Mouse (Mus musculus): ENCODE measurements around the gene Ttll11. TPM values are rescaled to one million over a fixed set of nuclear protein-coding genes. Genes with fewer than 3 reads are reported as not detected.

The Ttll11 gene
- polyA plus RNA-seq, 1 experiment from 2014 or later: 0.45 TPM

- H3K9ac ChIP-seq (ENCODE audit: low read depth, low read length): no peak overlapping the region
- 72% methylated on average over 4 of the region's 4 CpGs for WGBS
- no peaks in the 10 kb centered on the region for H3K27me3 ChIP-seq (replicated peaks; ENCODE audit: control insufficient read depth, insufficient read depth, low read length)
- H3K4me2 ChIP-seq: no peak overlapping the region
- no peaks in the 10 kb centered on the region for H3K9me3 ChIP-seq (ENCODE audit: control insufficient read depth, low read length)
- no peak overlapping the region for H3K27ac ChIP-seq (ENCODE audit: low read depth, low read length)
- no peak overlapping the region for H3K4me3 ChIP-seq (ENCODE audit: low read depth, low read length)
- H3K36me3 ChIP-seq (ENCODE audit: control insufficient read depth, insufficient read depth, low read length): no peaks in the 10 kb centered on the region
- ATAC-seq (replicated peaks; ENCODE audit: low FRiP score): no peak
- DNase-seq (ENCODE audit: low spot score): no peak
- H3K4me1 ChIP-seq (replicated peaks; ENCODE audit: control insufficient read depth, insufficient read depth, low read length): no peaks in the 10 kb centered on the region
Observed at GRCm38 (mm10) chr2:35924947-35925346, 54.8 kb downstream of the Ttll11 start.

GRCm38 (mm10) chr2:35922956-35923355 is 56.8 kb downstream of the Ttll11 start:
- ATAC-seq (replicated peaks; ENCODE audit: low FRiP score): no peak
- WGBS: 69% methylated on average over 3 of the region's 3 CpGs
- Histone ChIP-seq H3K36me3 (ENCODE audit: control insufficient read depth, insufficient read depth, low read length) (no peaks in the 10 kb centered on the region), H3K4me1 (replicated peaks; ENCODE audit: control insufficient read depth, insufficient read depth, low read length) (no peaks in the 10 kb centered on the region), H3K9me3 (ENCODE audit: control insufficient read depth, low read length) (no peaks in the 10 kb centered on the region), H3K4me3 (ENCODE audit: low read depth, low read length) (no peak overlapping the region), H3K27ac (ENCODE audit: low read depth, low read length) (no peak overlapping the region), H3K9ac (ENCODE audit: low read depth, low read length) (no peak overlapping the region), H3K4me2 (no peak overlapping the region), H3K27me3 (replicated peaks; ENCODE audit: control insufficient read depth, insufficient read depth, low read length) (no peaks in the 10 kb centered on the region)
- DNase-seq (ENCODE audit: low spot score): no peak

GRCm38 (mm10) chr2:35912090-35912489 is 67.6 kb downstream of the Ttll11 start:
- Histone ChIP-seq H3K27me3 (replicated peaks; ENCODE audit: control insufficient read depth, insufficient read depth, low read length) (no peaks in the 10 kb centered on the region), H3K9me3 (ENCODE audit: control insufficient read depth, low read length) (no peaks in the 10 kb centered on the region), H3K36me3 (ENCODE audit: control insufficient read depth, insufficient read depth, low read length) (no peaks in the 10 kb centered on the region), H3K27ac (ENCODE audit: low read depth, low read length) (no peak overlapping the region), H3K9ac (ENCODE audit: low read depth, low read length) (no peak overlapping the region), H3K4me3 (ENCODE audit: low read depth, low read length) (no peak overlapping the region), H3K4me2 (no peak overlapping the region), H3K4me1 (replicated peaks; ENCODE audit: control insufficient read depth, insufficient read depth, low read length) (no peaks in the 10 kb centered on the region; the same call in 1 of the 2 replicates)
- no peak for DNase-seq (ENCODE audit: low spot score)
- WGBS: 40% methylated on average over 4 of the region's 4 CpGs
- no peak for ATAC-seq (replicated peaks; ENCODE audit: low FRiP score)

- H3K27ac ChIP-seq (ENCODE audit: low read depth, low read length): no peak overlapping the region
- no peak overlapping the region for H3K4me3 ChIP-seq (ENCODE audit: low read depth, low read length)
- H3K9ac ChIP-seq (ENCODE audit: low read depth, low read length): no peak overlapping the region
- ATAC-seq (replicated peaks; ENCODE audit: low FRiP score) (no peak), DNase-seq (ENCODE audit: low spot score) (no peak)
- H3K27me3 ChIP-seq (replicated peaks; ENCODE audit: control insufficient read depth, insufficient read depth, low read length): no peaks in the 10 kb centered on the region
- no peaks in the 10 kb centered on the region for H3K9me3 ChIP-seq (ENCODE audit: control insufficient read depth, low read length)
- no peak overlapping the region for H3K4me2 ChIP-seq
- 65% methylated on average over 1 of the region's 1 CpGs for WGBS
- H3K4me1 ChIP-seq (replicated peaks; ENCODE audit: control insufficient read depth, insufficient read depth, low read length): no peaks in the 10 kb centered on the region; the same call in 1 of the 2 replicates
- H3K36me3 ChIP-seq (ENCODE audit: control insufficient read depth, insufficient read depth, low read length): no peaks in the 10 kb centered on the region
Observed at GRCm38 (mm10) chr2:35911675-35912074, 68.0 kb downstream of the Ttll11 start.

- Histone ChIP-seq H3K27ac (ENCODE audit: low read depth, low read length) (no peak overlapping the region), H3K4me2 (no peak overlapping the region), H3K4me3 (ENCODE audit: low read depth, low read length) (no peak overlapping the region), H3K9me3 (ENCODE audit: control insufficient read depth, low read length) (no peaks in the 10 kb centered on the region), H3K9ac (ENCODE audit: low read depth, low read length) (no peak overlapping the region), H3K36me3 (ENCODE audit: control insufficient read depth, insufficient read depth, low read length) (no peaks in the 10 kb centered on the region), H3K4me1 (replicated peaks; ENCODE audit: control insufficient read depth, insufficient read depth, low read length) (no peaks in the 10 kb centered on the region; the same call in 1 of the 2 replicates), H3K27me3 (replicated peaks; ENCODE audit: control insufficient read depth, insufficient read depth, low read length) (no peaks in the 10 kb centered on the region)
- DNase-seq (ENCODE audit: low spot score) (no peak), ATAC-seq (replicated peaks; ENCODE audit: low FRiP score) (no peak)
- 62% methylated on average over 9 of the region's 9 CpGs for WGBS
Observed at GRCm38 (mm10) chr2:35910740-35911139, 69.0 kb downstream of the Ttll11 start.

- H3K4me2 ChIP-seq: no peak overlapping the region
- no peak overlapping the region for H3K27ac ChIP-seq (ENCODE audit: low read depth, low read length)
- DNase-seq (ENCODE audit: low spot score) (no peak), ATAC-seq (replicated peaks; ENCODE audit: low FRiP score) (no peak)
- no peaks in the 10 kb centered on the region; the same call in 1 of the 2 replicates for H3K4me1 ChIP-seq (replicated peaks; ENCODE audit: control insufficient read depth, insufficient read depth, low read length)
- no peaks in the 10 kb centered on the region for H3K36me3 ChIP-seq (ENCODE audit: control insufficient read depth, insufficient read depth, low read length)
- no peaks in the 10 kb centered on the region for H3K27me3 ChIP-seq (replicated peaks; ENCODE audit: control insufficient read depth, insufficient read depth, low read length)
- H3K4me3 ChIP-seq (ENCODE audit: low read depth, low read length): no peak overlapping the region
- H3K9ac ChIP-seq (ENCODE audit: low read depth, low read length): no peak overlapping the region
- H3K9me3 ChIP-seq (ENCODE audit: control insufficient read depth, low read length): no peaks in the 10 kb centered on the region
- 93% methylated on average over 4 of the region's 4 CpGs for WGBS
Observed at GRCm38 (mm10) chr2:35909353-35909752, 70.4 kb downstream of the Ttll11 start.

GRCm38 (mm10) chr2:35907578-35907977 is 72.1 kb downstream of the Ttll11 start:
- ATAC-seq (replicated peaks; ENCODE audit: low FRiP score) (no peak), DNase-seq (ENCODE audit: low spot score) (no peak)
- Histone ChIP-seq H3K4me2 (no peak overlapping the region), H3K4me1 (replicated peaks; ENCODE audit: control insufficient read depth, insufficient read depth, low read length) (no peaks in the 10 kb centered on the region; the same call in 1 of the 2 replicates), H3K9me3 (ENCODE audit: control insufficient read depth, low read length) (no peaks in the 10 kb centered on the region), H3K4me3 (ENCODE audit: low read depth, low read length) (no peak overlapping the region), H3K36me3 (ENCODE audit: control insufficient read depth, insufficient read depth, low read length) (no peaks in the 10 kb centered on the region), H3K9ac (ENCODE audit: low read depth, low read length) (no peak overlapping the region), H3K27me3 (replicated peaks; ENCODE audit: control insufficient read depth, insufficient read depth, low read length) (no peaks in the 10 kb centered on the region), H3K27ac (ENCODE audit: low read depth, low read length) (no peak overlapping the region)
- WGBS: 70% methylated on average over 6 of the region's 6 CpGs

- Histone ChIP-seq H3K27me3 (replicated peaks; ENCODE audit: control insufficient read depth, insufficient read depth, low read length) (no peaks in the 10 kb centered on the region), H3K4me1 (replicated peaks; ENCODE audit: control insufficient read depth, insufficient read depth, low read length) (no peaks in the 10 kb centered on the region), H3K4me3 (ENCODE audit: low read depth, low read length) (no peak overlapping the region), H3K9me3 (ENCODE audit: control insufficient read depth, low read length) (no peaks in the 10 kb centered on the region), H3K4me2 (no peak overlapping the region), H3K36me3 (ENCODE audit: control insufficient read depth, insufficient read depth, low read length) (no peaks in the 10 kb centered on the region), H3K9ac (ENCODE audit: low read depth, low read length) (no peak overlapping the region), H3K27ac (ENCODE audit: low read depth, low read length) (no peak overlapping the region)
- DNase-seq (ENCODE audit: low spot score): peak; percentile 44
- ATAC-seq (replicated peaks; ENCODE audit: low FRiP score): no peak; the same call in 1 of the 2 replicates
- WGBS: 18% methylated on average over 11 of the region's 11 CpGs
Observed at GRCm38 (mm10) chr2:35906174-35906798, 73.4 kb downstream of the Ttll11 start.

GRCm38 (mm10) chr2:35900845-35901244 is 78.9 kb downstream of the Ttll11 start:
- no peak for ATAC-seq (replicated peaks; ENCODE audit: low FRiP score)
- no peaks in the 10 kb centered on the region for H3K36me3 ChIP-seq (ENCODE audit: control insufficient read depth, insufficient read depth, low read length)
- 53% methylated on average over 2 of the region's 2 CpGs for WGBS
- no peak overlapping the region for H3K9ac ChIP-seq (ENCODE audit: low read depth, low read length)
- H3K27me3 ChIP-seq (replicated peaks; ENCODE audit: control insufficient read depth, insufficient read depth, low read length): no peaks in the 10 kb centered on the region
- H3K4me2 ChIP-seq: no peak overlapping the region
- H3K9me3 ChIP-seq (ENCODE audit: control insufficient read depth, low read length): no peaks in the 10 kb centered on the region
- no peak for DNase-seq (ENCODE audit: low spot score)
- no peak overlapping the region for H3K4me3 ChIP-seq (ENCODE audit: low read depth, low read length)
- 0 out of 2 replicates have a peak, but pooled peaks cover 2% of the 10 kb centered on the region for H3K4me1 ChIP-seq (replicated peaks; ENCODE audit: control insufficient read depth, insufficient read depth, low read length)
- H3K27ac ChIP-seq (ENCODE audit: low read depth, low read length): no peak overlapping the region
